Mouse (Mus musculus) kidney, adult 11 months (tissue): ENCODE data around the gene Lcn11.

Experiments
- DNase-seq: peaks from one replicate; pipeline ENCODE4 v3.0.0; 2022

Gene Lcn11

DNA sequence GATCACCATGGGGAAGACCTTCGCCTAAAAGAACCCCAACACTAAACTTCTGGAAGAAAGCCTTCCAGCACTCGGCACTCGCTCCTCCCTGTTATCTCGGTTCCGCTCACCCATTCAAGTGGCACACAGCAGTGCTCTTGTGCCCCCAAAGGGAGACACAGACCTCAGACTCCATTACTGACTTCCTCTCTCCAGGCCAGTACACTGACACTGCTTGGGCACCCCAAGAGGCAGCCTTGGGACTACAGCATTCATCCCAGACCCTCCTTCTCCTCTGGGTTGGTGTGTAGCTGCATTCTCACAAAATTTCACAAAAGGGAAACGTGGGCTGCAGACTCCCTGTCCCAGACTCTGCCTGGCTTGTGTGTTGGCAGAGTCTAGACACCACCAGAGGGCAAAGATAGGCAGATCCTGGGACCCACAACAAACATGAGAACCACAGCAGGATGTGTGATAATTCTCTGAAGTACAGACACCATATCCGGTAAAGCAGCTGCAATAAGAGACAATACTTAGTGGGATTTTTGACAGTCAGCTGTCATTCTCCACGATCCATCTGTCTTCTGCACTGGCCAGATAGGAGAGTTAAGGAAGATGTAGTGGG lies 51.6 kb downstream of the Lcn11 start:
- DNase-seq = no peak
